Mouse (Mus musculus) WW6 (cell line): ENCODE measurements around the gene Bcl11a.

Experiments
- DNase-seq: peaks from one replicate; pipeline ENCODE4 v3.0.0-alpha.2; 2013; ENCODE audit warnings: low read depth, low spot score

Gene Bcl11a

DNA sequence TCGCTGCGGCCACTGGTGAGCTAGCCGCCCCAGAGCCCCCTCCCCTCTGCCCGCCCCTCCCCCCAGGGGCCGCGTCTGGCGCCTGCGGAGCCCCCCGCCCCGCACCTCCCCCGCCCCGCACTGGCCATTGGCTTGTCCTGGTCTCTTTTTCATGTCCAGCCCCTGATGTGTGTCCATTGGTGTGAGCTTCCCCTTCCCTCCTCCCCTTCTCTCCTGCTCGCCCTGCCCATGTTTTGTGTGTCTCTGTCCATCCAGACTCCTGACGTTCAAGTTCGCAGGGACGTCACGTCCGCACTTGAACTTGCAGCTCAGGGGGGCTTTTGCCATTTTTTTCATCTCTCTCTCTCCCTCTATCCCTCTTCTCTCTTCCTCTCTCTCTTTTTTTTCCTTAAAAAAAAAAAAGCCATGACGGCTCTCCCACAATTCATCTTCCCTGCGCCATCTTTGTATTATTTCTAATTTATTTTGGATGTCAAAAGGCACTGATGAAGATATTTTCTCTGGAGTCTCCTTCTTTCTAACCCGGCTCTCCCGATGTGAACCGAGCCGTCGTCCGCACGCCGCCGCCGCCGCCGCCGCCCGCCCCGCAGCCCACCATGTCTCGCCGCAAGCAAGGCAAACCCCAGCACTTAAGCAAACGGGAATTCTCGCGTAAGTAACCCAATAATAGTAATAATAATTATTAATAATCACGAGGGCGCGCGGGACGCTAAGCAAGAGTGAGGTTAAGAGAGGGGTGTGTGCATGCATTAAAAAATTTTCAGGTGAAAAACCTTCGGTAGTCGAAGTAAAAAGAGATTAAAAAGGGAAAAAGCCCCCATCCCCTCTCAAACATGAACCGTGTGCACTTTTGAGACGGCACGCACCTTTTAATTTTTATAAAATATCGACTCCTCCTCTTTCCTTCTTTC, at the start of gene Bcl11a:
Gene Bcl11a, plus strand, starts transcription at position 262 of the 911 bp plus-strand sequence.
- DNase-seq = no peak

DNA sequence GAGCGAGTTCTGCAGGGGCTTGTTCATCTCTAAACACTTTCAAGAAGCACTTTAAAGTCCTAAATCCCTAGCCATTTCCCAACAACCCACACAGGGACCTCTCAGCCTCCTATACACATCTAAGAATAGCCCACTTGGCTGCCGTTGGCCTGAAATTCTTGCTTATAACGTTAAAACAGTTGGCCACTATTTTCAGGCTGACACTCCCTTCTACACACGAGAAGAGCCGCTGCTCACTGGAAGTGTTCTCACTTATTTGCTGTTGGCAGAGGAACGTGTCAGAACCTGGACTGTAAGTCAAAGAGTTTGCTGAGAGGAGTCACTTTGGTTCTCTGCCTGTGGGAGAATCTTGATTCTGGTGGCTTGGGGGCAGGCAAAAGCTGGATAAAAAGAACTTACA, 33.8 kb upstream of the Bcl11a start:
- DNase-seq = no peak

DNA sequence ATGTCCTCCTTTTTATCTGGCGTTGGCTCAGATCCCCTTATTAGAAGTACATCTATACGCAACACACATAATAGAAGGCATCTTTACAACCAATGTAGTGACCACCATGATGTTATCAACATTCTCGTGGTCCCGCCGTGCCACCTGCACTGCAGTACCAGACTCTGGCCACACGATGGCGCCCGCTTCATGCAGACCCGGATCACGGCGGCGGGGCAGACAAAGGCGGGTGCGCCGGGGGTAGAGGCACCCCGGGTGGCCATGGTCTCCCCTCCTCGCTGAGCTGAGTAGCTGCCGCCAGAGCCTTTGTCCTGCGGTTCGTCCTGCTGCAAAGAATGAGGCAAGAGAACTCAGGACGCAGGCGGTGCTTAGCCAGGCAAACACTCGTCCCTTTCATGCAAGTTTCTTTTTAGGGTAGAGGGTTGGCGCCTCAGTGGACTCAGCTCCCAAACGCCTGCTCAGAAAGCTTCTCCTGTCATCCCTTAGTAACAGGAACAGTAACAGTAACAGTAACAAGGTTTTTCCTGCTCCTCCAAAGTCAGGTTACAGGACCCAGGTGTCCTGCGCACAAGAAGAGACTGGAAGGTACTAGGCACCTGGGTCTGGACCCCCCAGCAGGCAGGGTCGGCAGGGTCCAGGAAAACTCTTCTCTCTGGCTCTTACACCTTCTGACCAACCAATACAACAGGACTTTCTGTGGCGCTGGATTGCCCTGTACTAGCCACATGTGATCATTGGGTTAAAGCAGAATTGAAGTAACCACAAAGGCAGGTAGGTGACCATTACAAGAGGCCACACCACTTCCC, 28.4 kb upstream of the Bcl11a start:
- DNase-seq = peak; percentile 53

DNA sequence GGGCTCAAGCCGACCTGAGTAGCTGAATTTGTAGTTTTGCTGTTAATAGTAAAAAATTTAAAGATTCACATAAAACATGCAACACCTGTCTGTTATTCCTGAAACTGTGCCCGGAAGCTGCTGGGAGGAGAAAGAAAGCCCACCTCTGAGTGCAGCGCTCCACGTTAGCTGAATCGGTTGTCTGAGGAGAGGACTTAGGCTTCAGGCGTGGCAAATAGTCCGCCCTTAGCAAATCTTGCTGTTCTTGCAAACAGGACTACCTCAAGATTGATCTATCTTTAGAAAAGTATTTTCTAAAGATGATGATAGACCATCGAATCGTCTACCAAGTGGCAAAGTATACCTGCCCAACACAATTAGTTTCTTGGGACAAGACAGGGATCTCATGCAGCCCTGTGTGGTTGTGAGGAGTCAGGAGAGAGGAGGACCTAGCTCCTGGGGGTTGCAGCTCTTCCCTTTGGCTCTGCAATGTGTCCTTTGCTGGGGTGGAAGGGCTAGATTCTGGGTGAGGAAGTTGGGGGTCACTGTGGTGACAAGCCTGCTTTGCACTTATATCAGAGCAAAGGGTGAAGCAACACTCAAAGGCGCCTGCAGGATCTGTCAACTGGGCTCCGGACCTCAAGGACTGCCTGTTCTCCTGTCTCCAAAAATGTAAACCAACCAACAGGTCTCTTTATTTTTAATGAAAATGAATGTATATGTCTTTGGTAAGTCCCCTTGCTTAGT, 27.7 kb upstream of the Bcl11a start:
- no peak for DNase-seq

DNA sequence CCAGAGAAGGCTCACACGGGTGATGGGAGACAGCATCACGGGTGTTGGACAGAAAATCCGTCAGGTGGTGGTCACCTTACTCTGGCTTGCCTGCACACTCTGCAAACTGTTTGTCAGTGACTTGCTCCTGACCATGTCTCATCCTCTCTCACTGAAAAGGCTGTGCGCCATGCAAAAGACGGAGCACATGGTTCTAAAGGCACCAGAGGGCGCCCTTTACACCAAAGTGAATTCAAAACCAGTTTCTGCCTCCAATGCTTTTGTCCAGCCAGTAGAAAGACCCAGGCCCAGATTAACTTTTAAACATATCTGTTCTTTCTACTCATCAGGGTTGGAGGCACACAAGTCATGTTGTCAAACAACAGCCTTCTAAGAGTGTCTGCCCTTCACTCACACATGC, 25.0 kb upstream of the Bcl11a start:
- no peak for DNase-seq

DNA sequence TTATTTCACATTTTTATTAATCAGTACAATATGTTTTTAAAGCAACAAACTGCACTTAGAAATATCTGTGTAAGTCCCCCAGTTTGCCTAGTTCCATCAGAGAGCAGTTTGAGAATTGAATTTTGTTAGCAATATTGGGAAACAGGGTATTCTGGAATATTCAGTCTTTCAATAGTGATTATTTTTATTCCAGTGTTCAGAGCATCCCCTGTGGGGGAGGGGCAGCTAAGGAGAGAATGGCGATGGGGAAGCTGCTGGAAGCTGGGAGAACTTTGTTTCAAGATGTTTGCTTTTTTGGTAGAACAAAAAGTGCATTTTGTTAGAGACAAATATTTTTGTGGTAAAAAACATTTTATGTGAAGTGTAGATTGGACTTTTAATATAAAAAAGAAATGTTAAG, 18.7 kb upstream of the Bcl11a start:
- DNase-seq = no peak

DNA sequence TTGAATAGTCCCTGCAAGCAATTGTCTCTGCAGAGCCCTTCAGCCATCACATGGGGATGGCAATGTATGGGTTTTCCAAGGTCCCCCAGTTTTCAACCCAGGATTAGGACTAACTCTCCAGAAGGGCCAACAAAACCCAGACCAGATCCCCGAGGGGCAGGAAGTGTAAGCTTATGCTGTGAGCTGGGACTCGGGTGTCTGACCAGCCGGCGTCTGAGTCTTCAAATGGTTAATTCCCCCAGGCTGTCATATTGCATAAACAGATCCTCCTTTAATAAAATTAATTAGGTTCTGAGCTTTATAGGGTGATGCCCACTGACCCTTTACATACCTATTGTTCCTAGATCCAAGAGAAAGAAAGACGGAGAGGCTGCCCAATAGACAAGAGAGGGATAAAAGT, 17.4 kb upstream of the Bcl11a start:
- no peak for DNase-seq

DNA sequence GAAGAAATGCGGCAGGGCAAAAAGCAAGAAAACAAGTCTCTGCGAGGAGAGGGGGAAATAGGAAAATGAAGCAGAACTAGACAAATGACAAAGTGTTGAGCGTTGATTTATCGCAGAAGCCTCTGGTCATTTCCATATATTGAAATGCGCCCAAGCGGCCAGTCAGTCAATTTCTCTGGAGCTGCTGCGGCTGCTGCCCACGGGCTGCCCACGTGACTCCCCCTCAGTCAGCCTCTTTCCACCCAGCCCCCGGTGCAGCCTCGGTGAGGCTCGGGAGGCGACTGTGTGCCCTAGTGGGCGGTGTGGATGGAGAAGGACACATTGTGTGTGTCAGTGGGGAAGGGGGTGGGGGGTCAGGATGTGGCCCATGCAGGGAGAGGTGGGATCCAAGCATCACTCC, 16.0 kb upstream of the Bcl11a start:
- no peak for DNase-seq

DNA sequence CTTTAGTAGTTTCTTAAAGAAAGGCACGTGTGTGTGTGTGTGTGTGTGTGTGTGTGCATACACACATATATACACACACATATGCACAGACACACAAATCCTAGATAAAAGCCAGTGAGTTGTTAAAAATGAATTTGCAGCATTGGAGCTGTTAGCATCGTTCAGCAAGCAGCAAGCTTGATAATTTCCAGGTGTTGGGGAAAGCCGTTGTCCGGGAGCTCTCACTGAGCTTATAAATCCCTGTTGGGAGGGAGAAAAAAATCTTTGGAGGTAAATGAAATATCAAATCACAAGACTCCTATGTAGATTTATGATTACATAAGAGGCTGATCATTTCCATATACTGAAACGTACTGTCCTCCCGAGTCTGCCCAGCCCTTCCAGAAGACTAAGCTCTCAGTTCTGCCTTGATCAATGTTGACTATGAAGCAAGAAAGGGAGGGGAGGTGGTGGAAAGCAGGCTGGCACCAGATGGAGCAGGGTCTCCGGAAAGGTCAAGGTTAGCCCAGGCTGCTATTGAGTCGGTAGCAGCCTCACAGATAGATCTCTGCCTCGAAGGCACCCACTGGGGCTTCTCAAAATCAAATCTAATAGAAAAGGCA, 15.3 kb upstream of the Bcl11a start:
- DNase-seq = no peak

DNA sequence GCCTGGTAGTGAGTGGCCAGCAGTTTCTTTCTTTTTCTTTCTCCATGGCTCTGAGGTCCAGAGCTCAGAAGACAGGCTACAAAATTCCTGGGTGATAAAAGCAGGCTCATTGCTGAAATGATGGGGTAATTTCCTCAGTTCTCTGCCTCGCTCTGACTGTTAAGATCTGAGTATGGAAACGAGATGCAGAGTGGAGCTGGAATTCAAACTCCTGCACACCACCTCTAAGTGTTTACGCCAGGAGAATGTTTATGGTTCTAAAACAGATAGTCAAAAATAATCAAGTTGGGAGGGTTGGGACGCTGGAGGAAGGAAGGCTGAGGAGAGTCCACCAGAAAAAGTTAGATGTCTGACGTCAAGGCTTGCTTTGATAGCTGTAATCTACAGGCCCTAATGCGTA, 13.6 kb upstream of the Bcl11a start:
- DNase-seq = no peak

DNA sequence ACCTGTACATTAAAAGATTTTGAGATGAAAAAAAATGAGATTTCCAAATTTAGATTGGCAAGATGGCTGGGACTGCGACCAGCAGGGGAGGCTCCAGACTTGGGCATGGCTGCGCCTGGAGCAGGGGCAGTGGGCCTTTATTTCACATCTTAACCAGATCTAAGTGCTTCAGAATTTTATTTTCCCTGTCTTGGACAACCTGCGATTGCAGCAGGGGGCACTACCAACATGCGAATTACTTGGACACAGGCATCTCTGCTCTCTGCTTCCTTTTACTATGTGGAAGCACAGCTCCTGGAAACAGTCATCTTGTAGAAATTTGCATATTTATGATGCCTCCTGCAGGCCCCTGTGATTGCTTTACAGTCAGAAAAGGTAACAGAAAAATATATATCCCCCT, 12.5 kb upstream of the Bcl11a start:
- DNase-seq = no peak

DNA sequence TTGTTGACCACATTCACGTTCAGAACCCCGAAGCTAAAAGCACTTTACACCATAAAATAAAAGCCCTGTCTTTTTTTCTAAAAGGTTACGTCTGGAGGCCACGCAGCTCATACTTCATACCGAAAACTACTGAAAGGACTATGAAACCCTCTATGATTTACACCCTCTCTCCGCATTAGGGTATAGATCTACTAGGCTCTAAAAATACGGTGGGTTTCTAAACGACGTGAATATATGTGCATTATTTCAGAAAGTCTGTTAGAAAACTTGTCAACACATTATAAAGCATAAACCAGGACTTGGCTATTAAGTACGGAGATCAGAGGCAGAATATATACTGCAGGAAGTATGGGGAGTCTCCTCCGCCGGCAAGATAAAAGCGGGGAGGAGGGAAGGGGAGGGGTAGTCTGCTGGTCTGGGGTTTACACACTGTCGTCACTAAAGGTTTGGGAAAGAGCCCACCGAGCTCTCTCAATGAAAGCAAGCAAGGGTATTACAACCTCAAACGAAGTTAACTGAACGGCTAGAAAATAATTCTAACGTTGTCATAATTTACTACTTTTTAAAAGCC, 3.8 kb upstream of the Bcl11a start:
- no peak for DNase-seq

DNA sequence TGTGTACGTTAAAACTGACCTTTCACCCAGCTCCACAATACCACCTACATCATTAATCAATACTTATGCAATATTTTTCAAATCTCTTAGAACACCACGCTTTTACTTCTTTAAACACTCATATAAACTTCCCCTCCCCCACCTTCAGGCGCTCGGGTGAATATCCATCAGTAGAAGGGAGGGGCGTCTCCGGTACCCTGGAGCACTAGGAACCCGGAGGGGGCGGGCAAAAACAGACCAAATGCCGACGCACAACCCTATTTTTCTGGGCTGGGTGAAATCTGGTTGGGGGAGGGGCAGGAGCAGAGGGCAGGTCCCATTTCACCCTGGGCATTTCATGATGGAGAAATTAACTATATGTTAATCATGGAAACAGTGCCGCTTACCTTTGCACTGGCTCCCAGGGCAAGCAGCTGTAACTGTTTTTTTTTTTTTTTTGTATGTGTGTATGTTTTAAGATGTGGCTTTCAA, 3.2 kb upstream of the Bcl11a start, which contains the start of gene A830031A19Rik:
Gene A830031A19Rik, minus strand, starts transcription at position 421 of the 471 bp plus-strand sequence.
- no peak for DNase-seq

DNA sequence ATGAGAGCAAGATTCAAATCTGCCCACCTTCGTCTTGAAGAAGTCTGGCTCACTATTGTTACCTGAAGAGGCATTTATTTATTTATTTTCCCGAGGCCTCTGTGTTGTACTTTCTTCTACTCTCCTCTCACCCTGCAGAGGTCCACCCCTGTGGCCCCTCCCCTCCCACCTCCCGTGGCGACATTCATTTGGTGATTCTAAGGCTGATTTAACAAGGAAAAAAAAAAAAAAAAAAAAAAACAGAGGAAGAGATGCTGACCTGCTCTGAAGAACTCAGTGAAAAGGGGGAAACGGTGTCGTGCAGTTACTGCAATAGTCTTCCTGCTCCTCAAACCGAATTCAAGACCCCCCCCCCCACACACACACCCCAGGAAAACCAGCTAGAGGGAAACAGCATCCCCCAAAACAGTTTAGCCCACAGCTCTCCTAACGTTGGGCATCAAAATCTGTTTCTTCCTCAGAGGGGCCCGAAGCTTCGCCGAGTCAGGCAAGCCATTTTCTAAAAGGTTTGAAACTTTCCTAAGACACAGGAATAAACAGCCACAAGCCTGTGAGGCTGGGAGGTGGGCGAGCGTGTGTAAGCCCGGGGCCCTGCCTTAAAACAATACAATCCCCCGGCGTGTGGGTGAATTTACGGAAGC, 2.2 kb upstream of the Bcl11a start:
- DNase-seq = peak; percentile 67

DNA sequence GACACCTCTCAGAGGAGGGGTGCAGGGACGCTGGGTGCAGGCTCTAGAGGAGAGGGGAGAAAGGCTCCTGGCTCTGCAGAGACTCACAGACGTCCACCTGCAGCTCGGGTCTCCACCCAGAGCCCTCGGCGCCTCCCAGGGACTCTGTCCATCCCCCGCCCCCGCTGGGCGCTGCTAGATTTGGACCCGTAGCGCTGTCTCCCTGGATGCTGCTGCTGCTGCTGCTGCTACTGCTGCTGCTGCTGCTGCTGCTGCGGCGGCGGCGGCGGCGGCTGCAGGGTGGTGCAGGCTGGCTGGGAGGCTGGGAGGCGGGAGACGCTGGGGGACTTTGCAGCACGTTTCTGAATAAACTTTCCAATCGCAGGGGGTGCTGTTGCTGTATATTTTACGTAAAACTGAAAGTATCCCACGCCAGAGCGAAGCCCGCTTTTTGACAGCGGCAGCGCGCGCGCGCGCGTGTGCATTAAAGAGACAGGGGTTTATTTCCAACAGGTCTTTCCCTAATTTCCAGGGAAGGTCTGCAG, 1.7 kb upstream of the Bcl11a start:
- DNase-seq = no peak

DNA sequence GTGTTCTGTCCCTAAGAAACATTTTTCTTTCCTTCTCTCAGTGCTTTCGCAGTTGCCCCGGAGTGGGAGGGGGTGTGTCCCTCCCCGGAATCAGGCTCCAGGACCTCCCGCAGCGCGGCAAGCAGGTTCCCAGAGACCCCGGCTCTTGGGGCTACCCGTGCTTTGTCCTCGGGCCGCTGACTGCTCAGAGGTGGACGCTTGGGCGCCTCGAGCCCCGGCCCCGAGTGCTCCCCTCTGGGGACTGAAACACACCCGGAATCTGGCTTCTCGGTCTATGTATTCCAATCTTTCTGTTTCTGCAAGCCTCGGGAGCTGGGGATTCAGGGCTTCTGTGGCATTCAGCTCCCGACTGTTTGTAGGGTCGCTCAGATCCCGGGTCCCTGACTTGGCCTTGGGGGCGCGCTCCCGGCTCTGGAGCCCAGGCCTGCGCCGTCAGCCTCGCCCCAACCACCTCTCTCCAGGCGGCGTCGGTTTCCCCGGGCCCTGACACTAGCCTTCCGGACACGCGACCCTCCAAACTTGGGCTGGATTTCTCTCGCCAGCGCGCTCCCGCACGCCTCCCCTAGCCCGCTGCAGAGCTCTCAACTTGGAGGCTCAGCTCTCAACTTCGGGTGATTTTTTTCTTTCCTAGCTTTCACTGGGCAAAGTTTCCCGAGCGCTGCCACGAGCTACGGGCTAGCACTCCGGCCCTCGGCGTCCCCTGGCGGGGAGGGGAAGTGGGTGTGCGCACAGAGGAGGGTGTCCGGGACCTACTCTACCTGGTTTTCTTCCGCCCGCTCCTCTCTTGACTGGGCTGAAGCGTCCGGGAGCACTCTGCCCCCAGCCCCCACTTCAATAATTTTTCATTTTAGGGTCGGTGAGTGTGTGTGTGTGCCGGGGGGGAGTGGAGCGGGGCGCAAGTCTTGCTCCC, 780 bp upstream of the Bcl11a start:
- peak; percentile 49 for DNase-seq

DNA sequence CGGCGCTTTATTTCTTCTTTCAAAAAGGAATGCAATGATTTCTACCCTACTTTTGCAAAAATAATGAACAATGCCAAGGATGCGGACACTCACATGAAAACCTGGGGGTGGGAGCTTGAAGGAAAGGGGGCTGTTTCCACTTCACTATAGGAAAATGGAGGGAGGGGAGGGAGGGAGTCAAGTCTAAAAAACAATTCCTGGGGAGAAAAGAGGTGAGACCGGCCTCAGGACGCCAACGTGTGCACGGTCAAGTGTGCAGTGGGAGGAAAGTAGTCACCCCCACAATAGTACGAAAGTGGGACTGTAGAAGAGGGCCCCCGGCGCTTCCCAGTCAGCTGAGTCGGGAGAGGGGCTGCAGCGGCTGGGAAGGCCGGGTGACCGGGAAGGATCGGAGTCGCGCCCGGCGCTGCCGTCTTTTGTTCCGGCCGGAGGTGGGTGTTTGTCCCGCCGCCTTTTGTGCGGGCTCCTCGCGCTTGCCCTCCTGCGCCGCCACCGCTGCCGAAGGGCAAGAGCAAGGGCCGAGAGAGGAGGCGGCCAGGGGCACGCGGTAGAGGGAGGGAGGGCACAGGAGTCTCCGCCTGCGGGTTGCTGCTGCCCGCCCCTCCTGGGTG, 955 bp downstream of the Bcl11a start:
- peak; percentile 39 for DNase-seq

DNA sequence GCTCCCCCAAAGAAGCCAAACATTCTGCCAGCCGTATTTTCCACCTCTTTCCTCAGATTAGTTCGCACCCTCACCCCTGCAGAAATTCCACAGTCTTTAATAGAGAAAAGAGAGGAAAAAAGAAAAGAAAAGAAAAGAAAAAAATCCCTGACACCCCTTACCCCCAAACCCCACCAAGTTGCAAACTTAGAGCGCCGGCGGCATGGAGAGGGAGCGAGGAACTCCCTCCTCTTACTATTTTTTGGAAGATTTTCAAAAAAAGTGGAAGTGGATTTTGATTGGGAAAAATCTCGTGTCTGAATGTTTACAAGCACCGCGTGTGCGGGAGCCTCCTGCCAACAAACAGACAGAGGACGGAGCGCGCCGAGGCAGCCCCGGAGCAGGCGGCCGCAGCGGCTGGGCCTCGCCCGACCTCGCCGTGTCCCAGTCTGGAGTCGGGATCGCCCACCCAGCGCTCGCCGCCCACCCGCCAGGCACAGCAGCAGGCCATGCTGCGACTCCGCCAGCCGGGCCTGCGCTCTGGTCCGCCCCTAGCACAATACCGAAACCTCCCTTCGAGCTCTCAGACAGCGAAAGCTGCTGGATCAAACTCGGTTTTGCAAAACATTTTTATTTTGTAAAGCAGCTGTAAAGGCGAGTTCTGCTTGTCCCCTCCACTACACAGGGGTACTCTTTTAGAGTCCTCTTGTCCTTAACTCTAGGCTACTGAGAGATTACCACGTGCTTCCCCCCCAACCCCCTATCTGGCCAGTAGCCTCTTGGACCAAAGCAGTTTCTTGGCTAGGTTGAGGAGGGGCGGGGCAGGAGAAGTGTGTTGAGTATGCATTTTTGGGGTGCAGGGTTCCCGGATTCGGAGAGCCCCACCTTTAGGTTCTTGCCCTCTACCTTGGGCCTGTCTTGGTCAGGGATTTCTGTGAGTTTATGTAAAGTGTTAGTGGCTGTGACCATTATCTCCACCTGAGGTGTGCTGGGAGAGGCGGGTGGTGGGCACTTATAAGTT, 1.8 kb downstream of the Bcl11a start:
- DNase-seq = no peak
